ENCODE assay signal across 29 mouse cellular contexts in the genomic region with DNA sequence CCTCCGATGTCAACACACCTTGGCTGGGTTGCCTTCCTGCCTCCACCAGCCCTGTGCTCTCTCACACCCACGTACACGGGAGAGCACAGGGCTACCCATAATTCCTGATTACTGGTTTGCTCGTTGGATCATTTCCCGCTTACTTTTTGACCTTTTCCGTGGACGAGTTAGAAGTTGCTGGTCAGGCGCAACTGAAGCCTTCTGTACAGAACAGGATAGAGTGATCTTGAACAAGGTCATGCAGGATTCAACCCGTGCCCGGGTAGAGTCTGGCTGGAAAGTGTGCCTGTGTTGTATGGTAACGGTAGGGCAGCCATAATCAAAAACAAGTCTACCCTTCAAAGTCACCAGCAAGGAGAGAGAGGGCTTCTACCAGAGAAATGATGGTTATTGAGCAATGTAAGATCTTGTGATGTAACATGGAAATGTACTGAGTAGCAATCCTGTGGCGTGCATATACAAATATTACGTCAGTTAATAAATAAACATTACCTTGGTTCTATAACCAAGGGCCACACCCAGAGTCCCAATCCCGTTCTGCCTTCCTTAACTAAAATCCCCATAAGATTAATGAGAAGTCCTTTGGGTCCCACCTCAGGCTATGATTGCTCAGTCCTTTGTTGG. TPM values are rescaled to one million over a fixed set of nuclear protein-coding genes. Genes with fewer than 3 reads are reported as not detected.
A peak's percentile ranks its signal among the peaks of the same experiment; 100 is the strongest.
DNase-seq lines count a peak whose midpoint lies in the region; ATAC-seq and TF ChIP-seq lines count a peak whose summit lies in the region.
"Had no signal": no experiment of that assay in that cellular context is flagged by ENCODE, and none has a peak within 500 bp of the region (broad histone marks: within the 10 kb centered on the region; RNA-seq: fewer than 3 reads in every experiment).

No protein-coding gene starts in this region.

- H3K9ac ChIP-seq in kidney, postnatal 0 days (ENCODE audit: low read depth, low read length) = no peak overlapping the region
- H3K9ac ChIP-seq in intestine, postnatal 0 days (ENCODE audit: low read depth, low read length) = no peak overlapping the region
- H3K9ac ChIP-seq: embryonic facial prominence, embryonic 13.5 days; forebrain, embryonic 15.5 days; hindbrain, embryonic 12.5 days; intestine, embryonic 15.5 days; midbrain, embryonic 13.5 days; neural tube, embryonic 13.5 days had no signal

- no peak for DNase-seq in kidney, postnatal 0 days (ENCODE audit: low spot score)
- no peak for DNase-seq in kidney, postnatal 36 days
- DNase-seq in 416B (ENCODE audit: low read depth) = peak; percentile 50
- DNase-seq in lung, postnatal 25 days (ENCODE audit: low spot score) = no peak
- DNase-seq: adrenal gland, postnatal 14 days; cerebellum, adult 11-12 months; cerebellum, adult 9-11 months; gastrocnemius, postnatal 14 days; heart, adult 18-20 months; heart, postnatal 36 days; left cerebral cortex, postnatal 4 days; lung, adult 2 months; right cerebral cortex, postnatal 4 days; thymus, postnatal 4 days had no signal

- no peak overlapping the region for H3K4me2 ChIP-seq in kidney, postnatal 0 days (ENCODE audit: low read length)
- no peak overlapping the region for H3K4me2 ChIP-seq in intestine, postnatal 0 days (replicated peaks; ENCODE audit: low read depth)
- H3K4me2 ChIP-seq: embryonic facial prominence, embryonic 13.5 days; forebrain, embryonic 15.5 days; heart, embryonic 11.5 days; hindbrain, embryonic 12.5 days; intestine, embryonic 15.5 days; midbrain, embryonic 13.5 days; neural tube, embryonic 13.5 days had no signal

- TF ChIP-seq CTCF in kidney, postnatal 0 days (IDR thresholded peaks at IDR 0.05; ENCODE audit: low read depth) = no peak
- TF ChIP-seq CTCF in E14TG2a.4 (conservative IDR thresholded peaks at IDR 0.05; ENCODE audit: low read length) = no peak
- no peak for TF ChIP-seq CTCF in intestine, postnatal 0 days (IDR thresholded peaks at IDR 0.05; ENCODE audit: low read depth)

- WGBS in kidney, postnatal 0 days = 78% methylated on average over 14 of the region's 14 CpGs
- WGBS in intestine, postnatal 0 days = 72% methylated on average over 14 of the region's 14 CpGs

- no peak for ATAC-seq in kidney, postnatal 0 days (replicated peaks; ENCODE audit: low FRiP score, low read depth)
- ATAC-seq in megakaryocyte, adult 5-6 weeks (ENCODE audit: poor library complexity, severe bottlenecking) = peak; percentile 13; the same call in 1 of the 2 replicates
- ATAC-seq in intestine, postnatal 0 days = no peak; the same call in 1 of the 2 replicates
- ATAC-seq: forebrain, embryonic 15.5 days; intestine, embryonic 15.5 days; midbrain, embryonic 13.5 days; Patski had no signal

- H3K27ac ChIP-seq in kidney, postnatal 0 days = peak overlapping the region; percentile 31; the same call in 1 of the 2 replicates
- no peak overlapping the region for H3K27ac ChIP-seq in intestine, postnatal 0 days (ENCODE audit: low read depth, low read length)
- H3K27ac ChIP-seq: embryonic facial prominence, embryonic 13.5 days; forebrain, embryonic 10.5 days; forebrain, embryonic 15.5 days; hindbrain, embryonic 12.5 days; hindbrain, postnatal 0 days; intestine, embryonic 15.5 days; layer of hippocampus, adult 2 months; midbrain, embryonic 13.5 days; neural tube, embryonic 13.5 days had no signal

- no peaks in the 10 kb centered on the region for H3K9me3 ChIP-seq in kidney, postnatal 0 days (replicated peaks; ENCODE audit: low read length)
- H3K9me3 ChIP-seq in E14TG2a.4 (ENCODE audit: low read length) = no peaks in the 10 kb centered on the region
- no peaks in the 10 kb centered on the region for H3K9me3 ChIP-seq in intestine, postnatal 0 days (ENCODE audit: control insufficient read depth)
- H3K9me3 ChIP-seq: embryonic facial prominence, embryonic 13.5 days; forebrain, embryonic 10.5 days; forebrain, embryonic 15.5 days; hindbrain, embryonic 12.5 days; intestine, embryonic 15.5 days; midbrain, embryonic 13.5 days; neural tube, embryonic 13.5 days had no signal

- H3K4me3 ChIP-seq in kidney, postnatal 0 days (replicated peaks; ENCODE audit: low read depth, low read length) = no peak overlapping the region
- 0 out of 2 replicates have a peak overlapping the region, but pooled peaks have one; percentile 20 for H3K4me3 ChIP-seq in E14TG2a.4 (replicated peaks; ENCODE audit: low read length)
- no peak overlapping the region for H3K4me3 ChIP-seq in intestine, postnatal 0 days (ENCODE audit: low read depth, low read length)
- H3K4me3 ChIP-seq: embryonic facial prominence, embryonic 13.5 days; forebrain, embryonic 10.5 days; forebrain, embryonic 15.5 days; hindbrain, embryonic 12.5 days; intestine, embryonic 15.5 days; layer of hippocampus, adult 2 months; midbrain, embryonic 13.5 days; neural tube, embryonic 13.5 days had no signal

- peaks cover 7% of the 10 kb centered on the region for H3K4me1 ChIP-seq in kidney, postnatal 0 days (replicated peaks; ENCODE audit: insufficient read depth, low read length)
- peaks cover 85% of the 10 kb centered on the region for H3K4me1 ChIP-seq in E14TG2a.4 (replicated peaks; ENCODE audit: low read depth, low read length)
- 0 out of 2 replicates have a peak, but pooled peaks cover 4% of the 10 kb centered on the region for H3K4me1 ChIP-seq in intestine, postnatal 0 days (replicated peaks; ENCODE audit: control insufficient read depth, insufficient read depth, low read length)

- H3K27me3 ChIP-seq in kidney, postnatal 0 days (ENCODE audit: insufficient read depth, low read length) = no peaks in the 10 kb centered on the region
- no peaks in the 10 kb centered on the region for H3K27me3 ChIP-seq in E14TG2a.4 (ENCODE audit: insufficient read depth, low read length)
- H3K27me3 ChIP-seq in intestine, postnatal 0 days (replicated peaks; ENCODE audit: control insufficient read depth, insufficient read depth, low read length) = no peaks in the 10 kb centered on the region
- H3K27me3 ChIP-seq: forebrain, embryonic 15.5 days; intestine, embryonic 15.5 days; Patski had no signal

- no peaks in the 10 kb centered on the region for H3K36me3 ChIP-seq in kidney, postnatal 0 days (ENCODE audit: insufficient read depth, low read length)
- H3K36me3 ChIP-seq in E14TG2a.4 (ENCODE audit: insufficient read depth, low read length) = peaks cover 34% of the 10 kb centered on the region
- H3K36me3 ChIP-seq in intestine, postnatal 0 days (ENCODE audit: control insufficient read depth, insufficient read depth) = no peaks in the 10 kb centered on the region
- H3K36me3 ChIP-seq: embryonic facial prominence, embryonic 13.5 days; forebrain, embryonic 10.5 days; forebrain, embryonic 15.5 days; hindbrain, embryonic 12.5 days; intestine, embryonic 15.5 days; midbrain, embryonic 13.5 days; neural tube, embryonic 13.5 days had no signal

RNA-seq across cellular contexts. Expression of a gene that starts 54.0 kb away (rescaled TPM):
- 7.1 and 7.3 TPM in 2 replicates for polyA plus RNA-seq in kidney, postnatal 0 days (2015; fragmentation: Nextera tagmentation; extraction: Ambion mirVana)
- 22.7 and 23.6 TPM in 2 replicates for total RNA-seq in megakaryocyte, adult 5-6 weeks (2015)
- total RNA-seq in megakaryocyte, adult 5-6 weeks (2017) = 11.7 and 15.3 TPM in 2 replicates
- 20.2 and 20.5 TPM in 2 replicates for polyA plus RNA-seq in intestine, postnatal 0 days (2015; fragmentation: Nextera tagmentation; extraction: Ambion mirVana)
- total RNA-seq: CH12.LX had no signal
